Mouse (Mus musculus) bone marrow macrophage, adult 2 months (primary cell): Measurements from ENCODE around the gene Eef1akmt4.

Experiments
- CTCF ChIP-seq: IDR thresholded peaks from 2 replicates; pipeline ENCODE4 v1.5.1; 2012; ENCODE audit warnings: low read depth, mild to moderate bottlenecking, low read length, moderate library complexity
- POLR2A ChIP-seq: IDR thresholded peaks from 2 replicates; pipeline ENCODE4 v1.6.1; 2012; ENCODE audit warnings: mild to moderate bottlenecking, low read depth, low read length, borderline replicate concordance

DNA sequence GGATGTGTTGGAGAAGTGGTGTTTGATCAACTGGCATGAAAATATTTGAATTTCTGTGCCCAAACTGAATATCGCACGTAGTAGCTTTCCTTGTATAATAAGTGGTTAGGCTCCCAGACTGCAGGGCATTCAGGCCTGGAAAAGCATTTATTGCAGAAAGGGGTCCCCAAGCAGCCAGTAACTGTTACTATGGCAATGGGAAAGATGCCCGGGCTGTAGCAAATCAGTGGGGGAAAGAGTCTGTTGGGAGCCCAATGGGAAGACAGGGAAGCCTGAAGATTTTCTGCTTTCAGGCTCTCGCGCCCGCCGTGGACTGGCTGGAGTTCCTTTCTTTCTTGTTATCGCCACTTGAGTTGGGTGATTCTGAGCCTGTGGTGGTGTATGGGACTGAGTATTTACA, 27.0 kb downstream of the Eef1akmt4 start:
- TF ChIP-seq CTCF (no peak), POLR2A (no peak)
